Mouse (Mus musculus) left cerebral cortex, adult 9 months (tissue): ENCODE data around the gene Gm44502.
"Not testable (repeated sequence)": the region's sequence is repeated elsewhere in the genome, so short reads cannot be mapped to it uniquely, and the experiment has no call there.

Experiments
- DNase-seq, 2 experiments: peaks; one replicate each; pipeline ENCODE4 v3.0.0; 2022; ENCODE audit warnings: low spot score in 2 of 2

Gene Gm44502

DNA sequence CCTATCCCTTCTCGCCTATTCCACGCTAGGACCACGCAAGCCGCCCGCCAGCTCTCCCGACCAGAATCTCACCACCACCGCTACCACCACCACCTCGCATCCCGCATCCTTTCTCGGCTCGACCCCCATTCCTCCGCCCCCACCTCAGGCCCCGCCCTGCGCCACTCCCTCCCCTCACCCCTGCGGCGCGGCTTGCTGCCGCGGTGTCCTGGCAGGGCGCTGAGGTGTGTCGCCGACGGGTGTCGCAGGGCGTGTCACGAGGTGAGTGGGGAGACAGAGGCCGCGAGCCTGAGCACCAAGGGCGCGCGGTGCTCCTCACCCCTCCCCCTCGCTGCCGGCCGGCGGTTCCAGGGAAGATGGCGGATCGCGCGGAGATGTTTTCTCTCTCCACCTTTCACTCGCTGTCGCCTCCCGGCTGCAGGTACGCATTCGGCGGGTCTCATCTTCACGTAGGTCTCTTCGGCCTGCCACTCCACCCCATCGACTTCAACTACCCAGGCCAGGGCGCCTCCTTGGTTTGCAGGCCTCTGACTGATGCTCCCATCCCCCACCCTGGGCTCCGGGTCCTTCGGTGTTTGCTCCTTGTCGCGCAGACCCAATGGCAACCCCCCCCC is 24.5 kb upstream of the Gm44502 start, which contains the start of gene Mapk8ip2:
TSS of gene Mapk8ip2 (plus strand) at position 49 of the 614 bp plus-strand sequence.
- no peak for DNase-seq

DNA sequence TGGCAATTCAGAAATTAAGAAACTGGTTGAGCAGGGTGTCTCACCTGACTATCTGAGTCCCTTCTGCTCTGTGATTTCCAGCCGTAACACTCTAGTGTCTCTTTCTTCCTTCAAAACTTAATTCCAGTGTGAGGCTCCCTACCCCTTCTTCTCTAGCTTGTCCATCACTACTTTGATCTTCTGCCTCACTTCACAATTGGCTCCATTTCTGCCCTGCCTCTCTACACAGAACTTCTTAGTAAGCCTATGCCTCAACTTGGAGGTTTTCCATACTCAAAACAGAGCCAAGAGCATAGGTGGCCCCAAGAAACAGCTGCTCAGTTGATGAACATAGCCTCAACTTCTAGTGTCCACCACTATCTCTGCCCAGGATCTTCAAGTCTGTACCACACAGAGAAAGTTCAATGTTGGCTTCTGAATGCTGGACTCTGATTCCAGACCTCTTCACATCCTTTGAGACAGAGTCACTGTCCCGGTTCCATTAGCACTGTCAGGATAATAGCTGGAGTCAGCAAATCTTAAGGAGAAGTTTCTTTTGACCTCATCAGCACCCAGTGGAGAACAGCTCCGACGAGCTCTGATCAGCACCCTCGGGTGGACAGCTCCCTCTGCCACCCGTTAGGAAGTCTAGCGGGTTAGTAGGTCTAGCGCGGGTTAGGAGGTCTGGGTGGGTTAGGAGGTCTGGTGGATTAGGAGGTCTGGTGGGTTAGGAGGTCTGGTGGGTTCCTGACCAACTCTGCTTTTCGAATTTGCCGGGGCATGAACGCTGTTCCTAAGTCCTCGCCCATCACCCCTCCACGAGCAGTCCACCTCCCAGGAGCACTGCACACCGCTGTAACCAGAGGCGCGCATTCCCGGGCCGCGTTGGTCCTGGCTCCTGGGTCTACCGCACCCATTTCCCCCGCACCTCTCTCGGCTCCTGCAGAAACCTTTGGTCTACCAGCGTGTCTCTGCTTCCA is 23.7 kb upstream of the Gm44502 start:
- no peak for DNase-seq

DNA sequence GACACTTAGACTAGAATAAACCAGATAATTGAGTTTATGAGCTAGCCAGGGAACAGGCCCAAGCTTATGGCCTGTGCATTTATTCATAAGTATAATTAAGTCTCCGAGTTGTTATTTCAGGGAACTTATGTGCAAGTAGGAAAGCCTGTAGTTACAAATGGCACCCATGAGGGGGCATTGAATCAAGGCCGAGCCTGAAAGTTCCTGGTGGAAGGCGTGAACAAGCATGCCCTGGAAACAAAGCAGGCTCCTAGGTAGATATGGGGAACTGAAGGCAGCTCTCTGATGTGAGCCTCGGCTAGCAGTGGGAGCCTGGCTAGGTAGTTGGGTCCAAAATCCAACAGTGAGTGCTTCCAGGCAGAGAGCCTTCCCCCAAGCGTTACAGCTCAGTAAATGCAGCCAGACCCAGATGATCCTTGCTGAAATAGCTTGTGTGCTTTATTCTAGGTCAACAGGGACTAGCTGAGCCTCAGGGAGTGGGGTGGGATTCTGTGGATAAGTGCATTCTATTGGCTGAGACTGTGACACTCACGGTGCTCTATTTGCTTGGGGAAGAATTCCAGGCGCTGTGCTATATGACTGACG is 13.1 kb upstream of the Gm44502 start:
- DNase-seq, result no peak

DNA sequence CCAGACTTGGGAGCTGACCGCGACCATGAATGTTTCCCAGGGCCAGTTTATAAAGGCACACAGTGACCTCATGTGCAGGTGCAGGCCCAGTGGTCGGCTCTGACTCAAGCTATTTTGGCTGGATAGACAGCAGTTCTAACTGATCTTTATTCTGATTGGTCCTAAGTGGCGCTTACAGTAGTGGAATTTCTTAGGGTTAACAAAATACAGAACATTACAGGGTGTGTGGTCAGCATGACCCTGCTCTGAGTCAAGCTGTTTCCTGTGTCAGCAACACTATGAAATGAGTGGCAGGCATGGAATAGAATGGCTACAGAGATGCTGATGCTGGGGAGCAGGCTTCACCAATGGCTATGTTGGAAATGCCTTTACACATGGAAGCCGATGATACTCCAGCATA is 6.4 kb upstream of the Gm44502 start:
- DNase-seq, result no peak

DNA sequence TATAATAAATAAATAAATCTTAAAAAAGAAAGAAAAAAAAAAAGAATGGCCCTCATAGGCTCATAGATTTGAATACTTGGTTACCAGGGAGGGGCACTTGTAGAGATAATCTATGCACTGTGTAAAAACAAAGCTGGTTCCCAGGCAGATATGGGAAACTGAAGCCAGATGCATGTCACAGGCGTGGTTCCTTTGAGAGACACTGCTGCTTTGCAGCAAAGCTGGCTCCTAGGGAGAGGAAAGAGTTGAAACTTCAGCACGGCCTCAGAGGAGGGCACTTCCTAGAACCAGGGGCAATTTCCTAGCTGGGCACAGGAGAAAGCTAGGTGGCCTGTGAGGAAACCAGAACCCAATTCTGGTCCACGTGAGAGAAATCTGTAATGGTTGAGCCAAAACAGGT is 4.6 kb upstream of the Gm44502 start:
- DNase-seq, result no peak

DNA sequence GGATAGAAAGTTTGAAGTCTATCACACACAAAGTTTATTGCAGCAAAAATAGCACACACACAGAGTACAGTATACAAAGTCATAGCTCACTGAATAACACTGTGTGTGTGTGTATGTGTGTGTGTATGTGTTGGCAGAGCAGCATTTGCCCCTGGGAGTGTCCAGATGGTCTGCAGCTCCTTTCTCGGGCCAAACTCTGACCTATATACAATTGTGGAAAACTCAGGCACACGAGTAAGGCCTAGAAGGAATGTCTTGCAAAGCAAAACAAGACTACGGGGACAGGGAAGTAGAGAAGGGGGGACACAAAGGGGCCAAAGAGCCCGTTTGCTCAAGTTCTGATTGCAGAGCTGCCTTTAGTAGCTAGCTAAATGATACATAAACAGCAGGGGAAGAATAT is 3.5 kb upstream of the Gm44502 start:
- no peak for DNase-seq

DNA sequence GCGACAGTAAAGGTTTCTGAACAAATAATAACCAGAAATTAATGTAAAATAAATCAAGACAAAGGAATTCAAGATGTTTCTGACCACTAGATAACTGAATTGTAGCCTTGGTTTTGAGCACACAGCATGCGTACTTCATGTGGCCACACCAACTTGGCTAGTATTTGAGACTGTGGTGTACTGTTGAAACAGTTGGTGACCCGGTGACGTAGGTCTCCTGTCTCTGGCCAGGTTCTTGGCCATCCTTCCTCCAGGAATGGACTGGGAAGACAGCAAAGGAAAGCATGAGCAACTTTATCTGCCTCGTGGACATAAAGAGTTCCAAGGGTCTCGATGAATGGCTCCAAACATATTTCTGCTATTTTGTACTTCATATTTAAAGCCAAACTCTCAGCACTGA is 2.3 kb upstream of the Gm44502 start:
- DNase-seq, result no peak

DNA sequence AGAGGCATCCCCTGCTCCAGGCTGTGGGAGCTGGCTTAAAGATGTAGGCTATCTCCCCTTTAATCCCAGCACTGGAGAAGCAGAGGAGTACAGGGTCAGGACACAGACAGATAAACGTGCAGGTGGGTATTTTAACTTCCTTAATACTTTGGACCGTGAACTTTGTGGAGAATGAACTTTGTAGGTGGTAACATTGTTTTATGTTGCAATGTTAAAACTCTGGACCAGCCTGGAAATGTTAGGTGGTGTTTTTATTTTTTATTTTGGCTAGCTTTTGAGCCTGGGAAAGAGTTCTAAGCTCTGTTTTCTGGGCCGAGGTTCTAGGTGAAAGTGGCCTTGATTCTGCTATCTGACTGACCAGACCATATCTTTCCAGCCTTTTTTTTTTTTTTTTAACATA is 1.8 kb upstream of the Gm44502 start:
- DNase-seq, result no peak

DNA sequence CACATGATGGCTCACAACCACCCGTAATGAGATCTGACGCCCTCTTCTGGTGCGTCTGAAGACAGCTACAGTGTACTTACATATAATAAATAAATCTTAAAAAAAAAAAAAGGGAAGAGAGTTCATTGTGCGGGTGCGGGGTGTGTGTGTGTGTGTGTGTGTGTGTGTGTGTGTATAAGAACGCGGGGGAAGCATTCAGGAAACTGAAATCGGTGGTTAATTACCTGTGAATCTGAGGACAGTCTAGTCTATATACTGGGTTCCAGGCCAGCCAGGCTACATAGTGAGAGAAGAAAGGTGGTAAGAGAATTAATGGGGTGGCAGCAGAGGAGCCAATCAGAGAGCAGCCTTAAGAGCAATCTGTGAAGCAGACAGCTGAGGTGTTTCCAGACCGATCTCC is 1.3 kb upstream of the Gm44502 start:
- DNase-seq, result not testable (repeated sequence)

DNA sequence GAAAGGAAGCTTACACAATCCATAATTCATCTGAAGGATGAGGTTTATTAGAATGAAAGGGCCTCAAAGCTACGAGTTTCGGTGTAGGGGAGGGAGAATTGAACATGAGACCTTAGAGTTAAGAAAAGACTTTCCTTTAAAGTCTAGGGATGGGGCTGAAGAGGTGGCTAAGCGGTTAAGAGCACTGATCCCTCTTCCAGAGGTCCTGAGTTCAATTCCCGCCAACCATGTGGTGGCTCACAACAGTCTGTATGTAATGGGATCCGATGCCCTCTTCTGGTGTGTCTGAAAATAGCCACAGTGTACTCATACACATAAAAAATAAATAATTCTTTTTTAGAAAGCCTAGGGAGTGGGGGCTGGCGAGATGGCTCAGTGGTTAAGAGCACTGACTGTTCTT is 845 bp upstream of the Gm44502 start:
- no peak for DNase-seq

DNA sequence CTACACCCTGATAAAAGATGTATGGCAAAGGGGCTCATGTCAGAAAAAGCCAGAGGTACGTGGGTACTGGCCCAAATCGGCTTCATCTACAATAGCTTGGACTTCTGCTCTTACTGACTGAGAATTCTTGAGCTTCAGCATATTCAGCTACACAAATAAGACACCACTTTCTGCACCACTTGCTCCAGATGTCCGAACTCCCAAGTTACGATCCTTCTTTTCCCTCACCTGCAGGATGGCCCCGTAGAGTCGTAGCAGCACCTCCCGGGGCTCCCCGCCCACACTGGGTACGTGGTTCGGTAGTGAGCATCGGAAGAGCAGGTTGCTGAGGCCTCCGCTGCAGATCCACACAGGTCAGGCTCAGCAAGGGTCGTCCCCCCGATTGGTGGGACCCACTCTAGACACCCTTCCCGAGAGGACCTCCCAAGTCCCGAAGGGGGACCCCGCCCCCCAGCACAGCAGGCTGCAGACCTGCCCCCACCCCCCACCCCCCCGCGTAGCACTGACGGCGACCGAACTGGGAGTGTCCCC is 610 bp downstream of the Gm44502 start:
- no peak for DNase-seq

DNA sequence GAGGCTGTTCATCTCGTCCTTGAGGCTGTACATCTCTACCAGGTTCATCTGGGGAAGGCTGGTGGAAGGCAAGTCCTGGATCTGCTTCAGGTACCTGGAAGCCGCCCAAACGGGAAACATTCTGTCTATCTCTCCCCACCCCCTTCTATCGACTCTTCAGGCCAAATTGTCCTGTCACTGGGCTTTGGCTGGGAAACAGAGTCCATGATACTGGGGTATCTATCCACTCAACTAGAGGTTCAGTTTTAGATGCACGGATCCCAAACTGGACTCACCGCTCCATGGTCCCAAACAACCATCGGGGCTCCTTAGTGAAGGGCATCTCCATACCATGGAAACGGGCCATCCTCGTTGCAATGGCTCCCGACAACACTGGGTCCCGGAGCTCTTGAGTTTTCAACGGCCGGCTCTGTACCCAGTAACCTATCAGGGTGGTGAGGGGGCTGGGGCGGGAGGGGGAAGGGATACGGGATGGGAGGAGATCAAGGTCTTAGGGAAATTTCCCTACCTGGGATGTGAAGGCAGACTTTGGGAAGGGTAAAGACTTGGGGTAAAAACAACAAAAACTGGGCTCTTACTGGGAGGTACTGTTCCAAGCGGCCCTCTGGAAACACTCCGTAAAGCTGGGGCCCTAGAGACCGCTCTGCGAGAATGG is 1.2 kb downstream of the Gm44502 start:
- DNase-seq, result no peak

DNA sequence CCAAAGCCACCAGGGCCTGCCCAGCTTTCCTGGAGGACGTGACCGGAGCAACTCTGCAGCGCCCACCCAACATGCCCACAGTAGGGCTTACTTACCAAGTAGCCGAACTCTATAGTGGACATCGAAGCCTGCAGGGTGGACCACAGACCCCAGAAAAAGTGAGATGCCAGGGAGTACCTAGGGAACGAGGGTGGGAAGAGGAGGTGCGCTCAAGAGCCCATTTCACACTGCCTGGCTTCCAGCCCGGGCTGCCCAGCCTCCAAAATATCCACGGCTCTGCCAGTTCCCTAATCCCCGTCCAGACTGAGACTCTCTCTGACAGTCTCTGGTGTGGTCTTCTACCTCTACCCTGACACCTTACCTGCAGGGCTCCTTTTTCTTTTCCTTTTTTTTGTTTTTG is 2.8 kb downstream of the Gm44502 start:
- DNase-seq, result no peak

DNA sequence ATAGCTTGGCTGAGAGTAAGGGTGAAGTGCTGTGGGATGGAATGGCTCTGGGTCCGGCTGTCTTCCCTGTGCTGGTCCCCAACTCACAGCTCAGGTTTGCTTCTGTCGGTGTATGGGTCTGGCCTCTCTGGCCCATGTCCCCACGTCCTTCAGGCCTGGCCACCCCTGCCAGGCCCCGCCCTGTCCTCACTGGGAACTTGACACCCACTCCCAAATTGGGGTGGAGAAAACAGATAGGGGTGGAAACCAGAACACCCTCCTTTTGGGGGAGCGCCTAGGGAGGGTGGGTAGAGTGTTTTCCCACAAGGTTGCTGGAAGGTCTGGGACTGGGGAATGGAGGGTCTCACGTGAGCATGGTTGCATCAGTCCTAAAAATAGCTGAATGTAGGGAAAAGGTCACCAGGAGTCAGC is 3.8 kb downstream of the Gm44502 start, which contains the start of gene Cpt1b:
TSS of gene Cpt1b (minus strand) at position 153 of the 411 bp plus-strand sequence.
- no peak for DNase-seq

DNA sequence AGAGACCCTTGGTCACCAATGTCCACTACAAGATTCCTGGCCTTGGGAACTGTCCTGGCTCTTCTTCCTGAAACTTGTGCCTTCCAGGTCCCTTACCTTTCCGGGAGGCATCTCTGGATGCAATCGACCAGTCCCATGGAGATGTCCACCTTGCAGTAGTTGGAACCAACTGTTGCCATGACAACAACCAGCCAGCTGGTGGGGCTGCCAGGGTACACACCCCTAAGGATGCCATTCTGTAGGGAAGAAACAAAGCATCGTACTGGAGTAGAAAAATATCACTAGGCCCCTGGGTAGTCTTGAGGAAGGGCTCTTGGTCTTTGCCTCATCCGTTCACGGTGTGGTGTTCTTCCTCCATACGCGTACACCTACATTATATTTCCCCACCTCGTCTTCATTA is 4.9 kb downstream of the Gm44502 start:
- no peak for DNase-seq

DNA sequence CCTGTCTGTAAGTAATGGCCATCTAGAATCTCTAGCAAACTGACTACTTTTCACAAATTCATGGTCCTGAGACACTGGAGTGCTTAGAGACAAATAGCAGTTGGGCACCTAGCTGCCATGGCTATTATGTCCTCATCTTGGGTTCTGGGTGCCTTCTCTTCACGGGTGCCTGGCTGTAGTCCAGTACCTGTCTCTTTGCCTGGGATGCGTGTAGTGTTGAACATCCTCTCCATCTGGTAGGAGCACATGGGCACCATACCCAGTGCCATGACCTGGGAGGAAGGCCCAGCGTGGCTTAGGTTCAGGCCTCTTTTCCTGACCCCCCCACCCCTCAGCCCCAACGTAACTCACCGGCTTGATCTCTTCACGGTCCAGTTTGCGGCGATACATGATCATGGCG is 7.6 kb downstream of the Gm44502 start:
- DNase-seq, result no peak

DNA sequence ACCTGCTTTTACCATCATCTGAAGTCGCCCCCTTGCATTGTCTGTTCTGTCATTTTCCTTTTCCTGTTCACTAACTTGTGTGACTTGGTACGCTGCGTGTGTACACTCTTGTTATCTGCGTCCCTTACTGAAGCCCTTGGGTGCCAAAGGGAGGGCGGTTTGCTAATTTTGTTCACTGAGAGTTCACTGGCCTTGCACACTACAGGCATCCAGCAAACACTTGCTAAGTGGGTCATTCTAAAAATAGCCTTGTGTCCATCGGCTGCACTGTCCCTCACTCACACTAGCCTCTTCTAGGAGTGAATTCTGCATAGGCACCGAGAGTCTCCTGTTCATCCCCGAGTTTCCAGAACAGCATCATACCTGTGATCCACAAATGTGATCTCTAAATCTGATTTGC is 14.2 kb downstream of the Gm44502 start:
- no peak for DNase-seq

DNA sequence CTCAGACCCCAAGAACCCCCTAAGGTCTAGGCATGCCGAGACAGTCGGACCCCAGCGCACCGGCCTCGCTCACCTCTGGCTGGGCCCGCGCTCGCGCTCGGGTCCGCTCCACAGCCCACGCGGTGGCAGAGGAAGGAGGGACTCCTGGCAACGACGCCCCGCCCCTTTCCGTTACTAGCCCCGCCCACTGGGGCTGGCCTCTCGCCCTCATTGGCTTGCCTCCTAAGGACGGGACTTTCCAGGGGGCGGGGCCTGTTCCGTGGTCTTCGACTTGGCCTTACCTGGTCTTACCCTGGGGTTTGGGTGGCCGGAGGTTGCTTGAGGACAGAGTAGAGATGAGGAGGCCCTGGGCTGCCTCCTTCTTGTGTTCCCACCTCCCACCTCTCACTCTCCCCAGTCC is 19.4 kb downstream of the Gm44502 start, which contains the start of gene Syce3:
TSS of gene Syce3 (minus strand) at position 386 of the 400 bp plus-strand sequence.
- no peak for DNase-seq

DNA sequence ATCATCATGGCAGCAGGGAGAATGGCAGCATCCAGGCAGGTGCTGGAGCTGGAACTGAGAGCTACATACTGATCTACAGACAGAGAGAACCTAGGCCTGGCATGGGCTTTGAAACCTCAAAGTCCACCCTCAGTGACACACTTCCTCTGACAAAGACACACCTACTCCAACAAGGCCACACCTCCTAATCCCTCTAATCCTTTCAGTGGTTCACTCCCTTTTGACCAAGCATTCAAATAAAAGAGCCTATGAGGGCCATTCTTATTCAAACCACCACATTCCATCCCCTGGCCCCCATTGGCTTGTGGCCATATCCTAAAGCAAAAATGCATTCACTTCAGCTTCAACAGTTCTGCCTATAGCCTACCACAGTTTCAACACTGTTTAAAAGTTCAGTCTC is 22.8 kb downstream of the Gm44502 start:
- no peak for DNase-seq

DNA sequence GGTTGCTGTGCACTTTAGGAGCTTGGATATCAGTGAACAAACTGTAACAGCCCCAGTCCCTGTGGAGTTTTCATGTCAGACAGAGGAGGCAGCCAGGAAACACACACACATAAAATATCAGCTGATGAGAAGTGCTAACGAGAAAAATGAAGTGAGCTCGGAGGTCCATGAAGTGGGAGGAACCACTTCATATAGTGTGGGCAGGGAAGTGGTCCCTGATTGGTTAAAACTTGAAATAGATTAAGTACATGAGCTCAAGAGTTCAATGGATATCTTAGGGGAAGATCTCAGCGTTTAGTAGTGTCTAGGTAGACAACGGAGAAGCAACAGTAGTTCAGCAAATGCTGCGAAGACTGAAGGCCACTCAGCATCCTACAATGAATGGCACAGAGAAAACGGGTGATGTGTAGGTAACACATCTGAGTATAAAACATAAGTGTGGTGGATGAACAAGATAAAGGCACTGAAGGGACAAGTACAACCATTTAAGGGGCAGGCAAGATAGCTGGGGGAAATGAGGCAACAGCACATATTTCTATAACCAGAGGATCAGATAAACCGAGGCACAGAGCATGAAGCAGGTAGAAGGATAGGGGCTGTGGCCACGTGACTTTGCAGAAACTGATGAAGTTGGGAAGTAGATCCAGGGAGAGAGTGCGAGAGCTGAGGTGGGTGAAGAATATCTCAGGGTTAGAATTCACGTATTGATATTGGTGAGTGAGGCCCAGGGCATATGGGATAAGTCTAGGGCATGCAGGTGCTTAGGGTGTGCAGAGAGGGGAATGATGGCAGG is 24.5 kb downstream of the Gm44502 start:
- no peak for DNase-seq

DNA sequence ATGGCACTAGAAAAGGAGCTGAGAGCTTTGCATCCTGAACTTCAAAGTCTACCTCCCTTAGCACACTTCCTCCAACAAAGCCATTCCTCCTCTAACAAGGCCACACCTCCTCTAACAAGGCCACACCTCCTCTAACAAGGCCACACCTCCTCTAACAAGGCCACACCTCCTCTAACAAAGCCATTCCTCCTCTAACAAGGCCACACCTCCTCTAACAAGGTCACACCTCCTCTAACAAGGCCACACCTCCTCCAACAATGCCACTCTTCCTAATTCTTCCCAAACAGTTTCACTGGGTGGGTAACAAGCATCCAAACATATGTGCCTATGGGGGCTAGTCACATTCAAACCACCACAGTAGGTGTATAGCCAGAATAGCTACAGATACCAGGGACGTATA is 27.0 kb downstream of the Gm44502 start:
- no peak for DNase-seq
